Mouse (Mus musculus) small intestine, adult 2 months (tissue): ENCODE measurements around the gene Gpx4.

Experiments
- CTCF ChIP-seq: fragments of 200-500 bp; IDR thresholded peaks from 2 replicates; pipeline ENCODE4 v1.5.1; 2012; ENCODE audit warnings: low read depth, mild to moderate bottlenecking, control low read depth, inconsistent platforms, low read length, moderate library complexity, mixed read lengths; ENCODE audit not compliant: insufficient replicate concordance, insufficient read length; ENCODE audit errors: extremely low read depth
- POLR2A ChIP-seq: fragments of 200-500 bp; IDR thresholded peaks from 2 replicates; pipeline ENCODE4 v1.6.1; 2012; ENCODE audit warnings: low read depth, mild to moderate bottlenecking, control low read depth, inconsistent platforms, low read length, moderate library complexity

DNA sequence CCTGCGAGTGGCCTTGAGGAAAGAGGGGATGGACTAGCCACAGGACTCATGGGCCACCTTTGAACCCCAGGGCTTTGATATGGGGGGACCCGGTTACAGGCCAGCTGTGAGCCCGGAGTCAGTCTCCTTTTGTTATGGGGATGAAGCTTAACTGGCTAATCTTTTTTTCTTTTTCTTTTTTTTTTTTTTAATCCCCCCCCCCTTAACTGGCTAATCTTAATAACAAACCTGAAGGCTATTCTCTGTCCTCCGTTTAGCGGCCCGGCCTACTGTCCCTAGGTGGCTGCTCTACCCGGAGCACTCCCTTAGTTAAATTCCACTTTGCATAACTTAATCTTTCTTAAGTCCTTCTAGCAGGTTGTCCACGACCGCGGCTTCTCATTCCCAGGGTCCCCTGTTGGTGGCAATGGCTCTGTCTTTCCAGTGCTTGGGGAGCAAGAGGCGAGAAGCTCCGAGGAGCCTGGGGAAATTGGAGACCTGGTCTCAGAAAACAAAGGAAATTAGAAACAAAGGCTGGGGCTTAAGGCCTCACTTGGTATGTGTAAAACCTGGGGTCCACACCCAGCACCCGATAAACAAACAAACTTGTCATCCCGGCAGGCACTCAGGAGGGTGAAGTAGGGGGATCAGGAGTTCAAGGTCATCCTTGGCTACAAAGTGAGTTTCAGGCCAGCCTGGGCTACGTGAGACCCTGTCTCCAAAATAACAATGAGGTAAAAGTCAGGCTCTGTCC is 4.1 kb downstream of the Gpx4 start:
- no peak for TF ChIP-seq CTCF
- TF ChIP-seq POLR2A, result no peak
